Mouse (Mus musculus): ENCODE measurements at regions not wholly inside any gene's neighbourhood (a gene's known extent, or its start where the extent isn't known, plus 50 kb on each side); places are given as distances from the start of the nearest gene placed in this dataset.

GRCm38 (mm10) chr13:64686178-64686577, 188.6 kb upstream of the Fam240b start:
- no peaks in the 10 kb centered on the region for H3K4me1 ChIP-seq (ENCODE audit: control insufficient read depth in 2 of 2, insufficient read depth in 2 of 2, low read length in 2 of 2, poor library complexity in 1 of 2)
- H3K4me3 ChIP-seq (ENCODE audit: insufficient read depth in 1 of 2, low read depth in 1 of 2, low read length in 2 of 2, poor library complexity in 1 of 2, severe bottlenecking in 1 of 2): 0 out of 4 replicates have a peak overlapping the region, but pooled peaks of 1 of the 2 experiments have one; percentile 44
- no peaks in the 10 kb centered on the region for H3K36me3 ChIP-seq (ENCODE audit: control insufficient read depth, insufficient read depth, low read length, poor library complexity, severe bottlenecking)
- H3K9me3 ChIP-seq (ENCODE audit: control insufficient read depth, insufficient read depth, low read depth, low read length): no peaks in the 10 kb centered on the region
- in situ Hi-C loops (cut with MboI; ENCODE audit: low sequenced_read_pairs in 2 of 2, unreplicated experiment in 2 of 2): no loop called here
- TF ChIP-seq ZNF384 (IDR thresholded peaks at IDR 0.05; ENCODE audit: low read depth, low read length): no peak
- TF ChIP-seq HCFC1 (IDR thresholded peaks at IDR 0.05; ENCODE audit: borderline replicate concordance, insufficient read depth, low read length): no peak
- no peak for TF ChIP-seq ZC3H11A (IDR thresholded peaks at IDR 0.05; ENCODE audit: borderline replicate concordance, low read depth, low read length)
- H3K27ac ChIP-seq (ENCODE audit: insufficient read depth, low read depth, low read length, poor library complexity, severe bottlenecking): no peak overlapping the region
- H3K9ac ChIP-seq (ENCODE audit: insufficient read depth, low read depth, low read length, poor library complexity, severe bottlenecking): no peak overlapping the region
- peak; percentile 9 for DNase-seq (ENCODE audit: low read depth, low spot score)

Data from ES-E14 (cell line).